Mouse (Mus musculus): ENCODE results near the gene Gyg. TPM values are rescaled to one million over a fixed set of nuclear protein-coding genes. Genes with fewer than 3 reads are reported as not detected.

Gene Gyg
- total and polyA plus RNA-seq, 3 experiments = 19.6 to 26.2 (median 22.7) TPM

- H3K36me3 ChIP-seq (replicated peaks in 1 of 2; ENCODE audit: control insufficient read depth in 1 of 2, insufficient read depth in 1 of 2, low read length in 1 of 2) = no peaks in the 10 kb centered on the region
- no peak overlapping the region for H3K9ac ChIP-seq (ENCODE audit: insufficient read depth, low read depth)
- no peak overlapping the region for H3K4me3 ChIP-seq (replicated peaks in 1 of 3; ENCODE audit: low read depth in 2 of 3, low read length in 2 of 3, poor library complexity in 1 of 3)
- no peaks in the 10 kb centered on the region for H3K9me3 ChIP-seq (replicated peaks; ENCODE audit: low read length)
- no peaks in the 10 kb centered on the region for H3K27me3 ChIP-seq (replicated peaks)
- no peaks in the 10 kb centered on the region for H3K79me2 ChIP-seq (replicated peaks; ENCODE audit: control insufficient read depth, extremely low read depth, insufficient read depth, poor library complexity, severe bottlenecking)
- no peak for DNase-seq (ENCODE audit: extremely low read depth)
- TF ChIP-seq TCF12 (IDR thresholded peaks at IDR 0.05; ENCODE audit: low read depth, low read length) (no peak), ZC3H11A (IDR thresholded peaks at IDR 0.05; ENCODE audit: low read depth, low read length) (no peak), PAX5 (IDR thresholded peaks at IDR 0.05; ENCODE audit: low read length) (no peak), RAD21 (IDR thresholded peaks at IDR 0.05; ENCODE audit: low read depth, low read length) (no peak), CHD2 (IDR thresholded peaks at IDR 0.05; ENCODE audit: low read length) (no peak)
- H3K4me1 ChIP-seq (ENCODE audit: control insufficient read depth in 1 of 2, insufficient read depth in 2 of 2) = no peaks in the 10 kb centered on the region
- dilution Hi-C loops (cut with MboI; ENCODE audit: extremely low pct_ligation_motif_present, extremely low pct_unique_long_range_greater_than_20kb, low sequenced_read_pairs) = no loop called here
- no peak overlapping the region for H3K4me2 ChIP-seq (ENCODE audit: insufficient read depth, low read depth, poor library complexity, severe bottlenecking)
- in situ Hi-C loops (cut with MboI; ENCODE audit: low pct_ligation_motif_present, low pct_unique_long_range_greater_than_20kb, low sequenced_read_pairs) = loop anchor here (10.0 kb wide), 1 partner anchor 114 kb away; no protein-coding TSS in a partner anchor
- H3K27ac ChIP-seq (ENCODE audit: insufficient read depth, low read depth) = no peak overlapping the region
These were observed 34.0 kb upstream of the Gyg start for GRCm38 (mm10) chr3:20188976-20189675.

- Histone ChIP-seq H3K79me2 (replicated peaks; ENCODE audit: control insufficient read depth, extremely low read depth, insufficient read depth, poor library complexity, severe bottlenecking) (no peaks in the 10 kb centered on the region), H3K27ac (ENCODE audit: insufficient read depth, low read depth) (no peak overlapping the region), H3K4me3 (replicated peaks in 1 of 3; ENCODE audit: low read depth in 2 of 3, low read length in 2 of 3, poor library complexity in 1 of 3) (no peak overlapping the region), H3K4me1 (ENCODE audit: control insufficient read depth in 1 of 2, insufficient read depth in 2 of 2) (no peaks in the 10 kb centered on the region; a peak in 1 of 4 replicates), H3K9ac (ENCODE audit: insufficient read depth, low read depth) (no peak overlapping the region), H3K36me3 (replicated peaks in 1 of 2; ENCODE audit: control insufficient read depth in 1 of 2, insufficient read depth in 1 of 2, low read length in 1 of 2) (no peaks in the 10 kb centered on the region), H3K27me3 (replicated peaks) (no peaks in the 10 kb centered on the region), H3K9me3 (replicated peaks; ENCODE audit: low read length) (no peaks in the 10 kb centered on the region), H3K4me2 (ENCODE audit: insufficient read depth, low read depth, poor library complexity, severe bottlenecking) (no peak overlapping the region)
- no peak for DNase-seq (ENCODE audit: extremely low read depth)
- dilution Hi-C loops (cut with MboI; ENCODE audit: extremely low pct_ligation_motif_present, extremely low pct_unique_long_range_greater_than_20kb, low sequenced_read_pairs) = no loop called here
- TF ChIP-seq MAX (IDR thresholded peaks at IDR 0.05; ENCODE audit: low read length) (no peak), ZMIZ1 (IDR thresholded peaks at IDR 0.05; ENCODE audit: low read depth, low read length) (no peak), GABPA (IDR thresholded peaks at IDR 0.05; ENCODE audit: insufficient replicate concordance, low read depth, low read length) (no peak), ZKSCAN1 (IDR thresholded peaks at IDR 0.05; ENCODE audit: borderline replicate concordance, low read depth, low read length) (no peak), E2F4 (IDR thresholded peaks at IDR 0.05; ENCODE audit: insufficient replicate concordance, low read depth, low read length) (no peak), JUND (conservative IDR thresholded peaks at IDR 0.05; ENCODE audit: low read depth, low read length) (no peak), BHLHE40 (IDR thresholded peaks at IDR 0.05; ENCODE audit: low read depth, low read length) (no peak), TBP (conservative IDR thresholded peaks at IDR 0.05; ENCODE audit: low read depth, low read length) (no peak), EP300 (IDR thresholded peaks at IDR 0.05; ENCODE audit: low read length) (no peak), CTCF (conservative IDR thresholded peaks at IDR 0.05 in 1 of 2, IDR thresholded peaks at IDR 0.05 in 1 of 2; ENCODE audit: low read depth in 2 of 2, low read length in 2 of 2) (no peak), MAZ (IDR thresholded peaks at IDR 0.05; ENCODE audit: low read depth, low read length) (no peak), KAT2A (IDR thresholded peaks at IDR 0.05; ENCODE audit: insufficient replicate concordance, low read length) (no peak), MAFK (IDR thresholded peaks at IDR 0.05; ENCODE audit: insufficient replicate concordance, low read length) (no peak), POLR2A (IDR thresholded peaks at IDR 0.05; ENCODE audit: low read depth, low read length) (no peak)
- in situ Hi-C loops (cut with MboI; ENCODE audit: low pct_ligation_motif_present, low pct_unique_long_range_greater_than_20kb, low sequenced_read_pairs) = no loop called here
These were observed 17.3 kb upstream of the Gyg start for GRCm38 (mm10) chr3:20172394-20172793.

All from CH12.LX (cell line).